Mouse (Mus musculus): ENCODE measurements at regions not wholly inside any gene's neighbourhood (a gene's known extent, or its start where the extent isn't known, plus 50 kb on each side); places are given as distances from the start of the nearest gene placed in this dataset.
A peak's percentile ranks its signal among the peaks of the same experiment; 100 is the strongest.

GRCm38 (mm10) chr16:19834128-19834527 lies 74.1 kb downstream of the B3gnt5 start:
- DNase-seq, result no peak

- DNase-seq, result no peak
These were observed 74.7 kb downstream of the B3gnt5 start for GRCm38 (mm10) chr16:19834750-19835149.

- DNase-seq, result no peak
These were observed 79.8 kb downstream of the B3gnt5 start for GRCm38 (mm10) chr16:19839831-19840230.

- no peak for DNase-seq
These were observed 82.5 kb downstream of the B3gnt5 start for GRCm38 (mm10) chr16:19842346-19843025.

- DNase-seq, result no peak
These were observed 83.7 kb downstream of the B3gnt5 start for GRCm38 (mm10) chr16:19843738-19844137.

DNA sequence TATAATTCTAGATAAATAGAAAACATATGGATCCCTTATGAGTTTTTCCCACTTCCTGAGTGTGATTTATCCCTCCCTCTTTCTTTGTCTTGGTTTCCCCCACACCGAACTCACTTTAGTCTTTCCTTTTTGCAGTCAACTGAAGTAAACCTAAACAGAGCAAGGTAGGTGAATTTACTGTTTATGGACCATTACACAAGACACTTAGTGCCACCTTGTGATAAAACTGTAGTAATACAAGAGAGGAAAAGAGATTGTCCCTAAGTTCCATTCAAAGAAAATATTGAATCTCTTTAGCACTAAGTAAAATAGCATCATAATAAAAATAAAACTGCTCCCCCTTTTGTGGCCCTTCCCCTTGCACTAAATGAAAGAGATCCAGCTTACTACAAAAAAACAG lies 88.4 kb downstream of the B3gnt5 start:
- peak in 1 of 2 experiments; percentile 3 for DNase-seq

DNA sequence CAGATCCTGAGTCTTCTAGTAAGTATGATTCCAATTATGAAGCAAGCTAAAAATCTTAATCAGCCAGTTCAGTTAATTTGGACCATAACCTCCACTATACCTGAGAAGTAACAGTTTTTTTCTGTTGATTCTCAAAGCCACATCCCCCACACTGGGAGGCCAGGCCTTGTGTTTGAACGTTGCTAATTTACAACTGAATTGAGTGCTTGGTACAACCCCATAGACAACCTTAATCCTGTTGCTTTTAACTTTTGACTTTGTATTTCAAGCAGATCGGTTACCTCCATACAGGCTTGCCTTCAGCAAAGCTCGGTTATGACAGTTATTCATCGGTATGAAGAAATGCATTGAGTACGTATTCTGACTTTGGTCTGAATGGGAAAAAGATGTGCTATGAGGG lies 105.3 kb downstream of the B3gnt5 start:
- no peak for DNase-seq

GRCm38 (mm10) chr16:19865931-19866330 lies 105.9 kb downstream of the B3gnt5 start:
- DNase-seq, result no peak

GRCm38 (mm10) chr16:19869425-19869824 lies 109.4 kb downstream of the B3gnt5 start:
- no peak for DNase-seq

DNA sequence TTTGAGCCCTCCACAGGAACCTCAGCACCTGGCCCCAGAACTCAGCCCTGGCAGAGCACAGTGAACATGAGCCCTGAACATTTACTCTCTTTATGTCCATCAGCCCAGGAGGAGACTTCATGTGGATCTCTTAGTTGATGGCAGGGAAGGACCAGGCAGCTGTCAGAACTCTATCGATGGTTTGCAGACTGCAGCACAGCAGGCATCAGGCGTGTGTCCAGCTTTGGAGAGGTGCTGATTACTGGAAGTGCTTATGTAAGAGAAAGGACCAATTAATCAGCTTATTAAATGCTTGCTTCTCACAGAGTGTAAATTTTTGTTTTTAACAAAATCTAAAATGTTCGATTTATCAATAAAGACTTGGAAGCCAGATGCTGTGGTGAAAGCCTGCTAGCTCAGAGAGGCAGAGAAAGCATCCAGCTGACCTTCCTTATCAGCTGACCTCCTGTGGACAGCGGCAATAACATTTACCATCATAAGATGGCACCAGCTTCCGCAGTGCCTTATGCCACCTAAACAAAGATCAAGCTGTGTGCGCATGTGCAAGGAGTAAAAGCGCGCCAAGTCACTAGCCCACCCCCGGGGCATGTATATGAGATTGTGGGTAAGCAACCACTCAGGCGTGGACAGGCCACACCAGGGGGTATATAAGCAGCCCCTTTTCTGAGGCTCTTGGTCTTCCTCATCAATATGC lies 105.8 kb downstream of the Klhl6 start:
- no peak for DNase-seq

GRCm38 (mm10) chr16:19882961-19883360 lies 99.9 kb downstream of the Klhl6 start:
- DNase-seq, result no peak

- DNase-seq, result peak; percentile 32 to 44
These were observed 98.9 kb downstream of the Klhl6 start for GRCm38 (mm10) chr16:19883776-19884513.

DNA sequence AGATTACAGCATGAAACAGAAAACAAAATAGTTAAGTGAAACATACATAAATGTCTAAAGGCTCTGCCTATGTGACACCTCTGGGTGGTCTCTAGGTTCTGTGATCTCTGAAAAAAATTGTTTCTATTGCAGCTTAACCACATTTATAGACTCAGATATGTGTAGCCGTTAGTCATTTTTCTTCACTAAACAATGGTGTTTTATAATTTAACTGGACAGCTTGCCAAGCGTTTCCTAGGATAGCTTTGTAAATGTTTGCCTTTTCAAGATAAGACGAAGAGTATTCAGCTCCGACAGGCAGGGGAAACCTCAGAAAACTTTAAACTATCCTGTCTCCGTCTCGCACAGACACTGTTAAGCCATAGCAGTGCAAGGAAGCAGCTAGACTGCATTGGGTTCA lies 98.3 kb downstream of the Klhl6 start:
- DNase-seq, result peak in 1 of 2 experiments; percentile 7

DNA sequence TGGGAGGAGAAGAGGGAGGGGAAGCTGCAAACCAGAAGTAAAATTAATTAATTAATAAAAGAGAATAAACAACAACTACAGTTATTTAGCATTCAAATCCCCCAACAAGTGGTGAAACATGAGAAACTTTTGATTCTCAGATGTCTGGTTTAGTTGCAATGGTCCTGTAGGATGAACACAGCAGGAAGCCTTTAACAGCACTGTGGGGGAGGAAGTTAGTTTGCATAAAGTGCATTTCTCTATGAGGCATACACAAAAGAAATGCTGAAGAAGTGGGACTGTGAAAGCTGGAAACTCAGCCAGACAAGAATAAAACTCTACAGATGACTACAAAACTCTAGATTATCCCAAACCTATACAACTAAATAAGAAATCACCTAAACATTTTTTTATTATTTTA lies 96.2 kb downstream of the Klhl6 start:
- no peak for DNase-seq

DNA sequence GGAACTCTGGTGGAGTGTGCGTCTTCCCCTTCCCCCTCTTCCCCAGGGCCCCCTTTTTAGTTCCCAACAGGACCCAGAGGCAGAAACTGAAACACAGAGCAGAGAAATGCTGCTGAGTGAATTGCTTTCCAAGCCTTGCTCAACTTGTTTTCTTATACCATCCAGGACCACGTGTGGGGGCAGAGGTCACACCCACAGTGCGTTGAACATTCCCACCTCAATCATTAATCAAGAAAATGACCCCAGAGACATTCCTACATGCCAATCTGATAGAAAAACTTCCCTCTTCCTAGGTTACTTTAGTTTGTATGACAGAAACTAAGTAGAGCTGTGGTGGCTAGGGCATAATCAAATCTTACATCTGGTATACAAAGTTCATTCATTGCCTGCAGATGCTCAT lies 93.3 kb downstream of the Klhl6 start:
- no peak for DNase-seq

DNA sequence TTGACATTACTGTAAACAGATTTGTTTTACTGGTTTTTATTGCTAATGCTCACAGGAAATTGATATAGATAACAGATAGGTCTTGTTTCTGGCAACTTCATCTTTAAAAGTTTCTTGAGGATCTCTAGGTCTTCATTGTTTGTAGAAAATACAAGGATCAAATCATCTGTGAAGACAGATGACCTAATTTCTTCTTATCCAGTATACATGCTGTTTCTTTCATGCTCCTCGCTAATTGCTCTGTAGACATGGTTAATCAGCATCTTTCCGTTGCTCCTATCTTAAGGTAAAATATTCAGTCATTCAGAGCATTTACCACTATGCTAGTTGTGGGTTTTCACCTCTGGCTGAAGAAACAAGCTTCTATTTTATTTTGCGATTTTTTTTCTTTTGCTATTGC lies 91.4 kb downstream of the Klhl6 start:
- DNase-seq, result no peak

DNA sequence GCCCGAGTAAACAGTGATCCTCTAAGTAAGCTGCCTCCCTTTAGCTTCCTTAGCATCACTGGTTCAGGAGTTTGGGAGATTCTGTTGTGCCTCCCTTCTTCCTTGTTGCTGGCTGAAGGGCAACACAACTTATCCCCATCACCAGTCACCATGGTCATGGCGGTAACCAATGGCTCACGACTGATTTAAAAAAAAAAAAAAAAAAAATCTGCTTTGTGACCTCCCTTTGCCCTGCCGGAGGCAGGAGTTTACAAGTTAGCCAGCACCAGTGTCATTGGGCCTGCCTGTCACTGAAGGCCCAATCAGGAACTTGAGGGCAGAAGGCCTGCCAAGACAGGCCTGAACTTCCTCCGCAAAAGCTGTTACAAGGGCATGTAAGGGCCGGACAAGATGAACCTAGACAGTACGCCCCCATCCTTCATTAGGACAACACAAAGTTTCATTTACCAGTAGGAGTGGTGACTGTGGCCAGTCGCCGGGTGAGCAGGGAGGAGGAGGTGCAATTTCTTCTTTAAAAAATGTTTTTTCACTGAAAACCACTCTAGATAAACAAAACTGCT lies 88.3 kb downstream of the Klhl6 start:
- no peak for DNase-seq

Small RNA genes lying in the stretch of these regions (microRNA-seq; reads per million reads assigned to microRNA genes)
- gene Gm27883, result 0 reads per million in 2 experiments

Measured in heart, adult 18-20 months (tissue).